Mouse (Mus musculus): ENCODE measurements at regions not wholly inside any gene's neighbourhood (a gene's known extent, or its start where the extent isn't known, plus 50 kb on each side); places are given as distances from the start of the nearest gene placed in this dataset.

DNA sequence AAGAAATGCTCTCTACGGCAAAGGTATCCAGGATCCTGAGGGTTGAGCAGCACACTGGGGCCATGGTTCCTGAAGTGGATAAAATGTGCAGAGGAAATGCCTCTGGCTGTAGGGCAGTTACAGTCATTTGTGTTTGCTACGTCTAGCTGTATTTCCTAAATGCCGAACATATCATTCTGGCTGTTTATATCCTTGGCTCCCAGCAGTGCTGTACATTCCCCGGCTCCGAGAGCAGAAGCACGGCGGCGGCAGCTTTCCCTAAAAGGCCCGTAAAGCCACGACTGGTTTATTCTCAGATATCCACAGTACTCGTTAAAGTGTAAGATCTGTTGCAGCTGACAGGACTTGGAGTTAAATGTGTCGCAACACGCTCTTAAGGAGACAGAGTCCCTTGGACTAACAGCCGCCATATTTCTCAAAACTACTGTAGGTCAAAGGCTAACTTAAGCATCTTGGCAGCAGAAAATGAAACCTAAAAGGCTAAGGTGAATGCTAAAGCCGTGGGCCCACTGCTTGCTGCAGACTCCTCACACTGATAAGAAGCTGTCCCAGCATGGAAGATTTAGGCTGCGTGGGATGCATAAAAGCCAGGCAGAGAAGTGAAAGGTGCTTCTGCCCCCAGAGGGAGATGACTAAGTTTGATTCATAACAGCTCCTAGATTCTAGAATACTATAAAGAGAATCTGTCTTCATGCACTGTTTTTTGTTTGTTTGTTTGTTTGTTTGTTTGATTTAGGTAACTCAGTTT lies 192.1 kb upstream of the Fn1 start:
- DNase-seq (ENCODE audit: low spot score in 2 of 2) = peak; percentile 17 to 39

DNA sequence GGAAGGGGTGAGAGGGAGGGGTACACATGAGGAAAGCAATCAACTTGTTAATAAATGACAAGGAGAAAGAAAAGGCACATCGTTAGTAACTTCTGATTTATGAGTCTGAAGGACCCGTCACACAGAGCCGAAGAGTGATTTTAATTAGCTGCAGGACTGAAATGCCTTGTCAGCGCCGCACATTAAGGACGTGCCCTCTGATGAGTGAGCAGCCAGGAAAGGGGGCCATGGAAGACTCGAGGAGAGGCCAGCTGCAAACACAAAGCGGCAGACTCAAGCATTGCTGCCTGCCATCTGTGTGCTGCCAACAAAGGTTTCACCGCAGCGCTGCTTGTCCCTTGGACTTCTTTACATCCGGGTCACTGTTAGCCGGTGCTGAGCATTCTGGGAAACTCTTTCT lies 184.8 kb upstream of the Fn1 start:
- DNase-seq (ENCODE audit: low spot score in 2 of 2) = no peak

DNA sequence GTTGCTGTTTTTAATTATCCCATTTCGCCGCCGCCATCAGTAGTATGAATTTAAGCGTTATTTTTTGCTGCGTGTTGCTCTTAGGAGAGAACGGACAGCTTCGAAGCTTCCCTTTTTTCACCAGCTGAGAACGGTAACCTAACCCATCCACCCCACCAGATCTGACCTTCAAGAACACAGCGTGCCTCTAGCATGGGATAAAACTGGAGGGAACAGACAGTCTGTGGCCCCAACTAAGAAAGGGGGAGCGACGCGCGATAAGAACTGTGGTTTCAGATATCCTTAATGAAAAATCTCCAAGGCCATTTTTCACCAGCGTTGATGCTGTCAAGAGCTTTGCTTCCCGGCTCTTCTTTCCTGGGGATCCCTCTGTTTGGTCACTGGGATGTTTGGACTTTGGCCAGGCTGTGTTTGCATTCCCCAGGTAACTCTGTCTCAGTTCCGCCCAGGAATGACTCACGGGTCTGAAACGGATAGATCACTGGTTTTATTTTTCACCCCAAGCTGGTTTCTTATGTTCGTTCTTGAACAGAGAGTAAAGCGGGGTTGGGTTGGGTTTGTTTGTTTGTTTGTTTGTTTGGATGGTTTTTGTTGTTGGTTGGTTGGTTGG lies 184.1 kb upstream of the Fn1 start:
- DNase-seq (ENCODE audit: low spot score in 2 of 2) = no peak

DNA sequence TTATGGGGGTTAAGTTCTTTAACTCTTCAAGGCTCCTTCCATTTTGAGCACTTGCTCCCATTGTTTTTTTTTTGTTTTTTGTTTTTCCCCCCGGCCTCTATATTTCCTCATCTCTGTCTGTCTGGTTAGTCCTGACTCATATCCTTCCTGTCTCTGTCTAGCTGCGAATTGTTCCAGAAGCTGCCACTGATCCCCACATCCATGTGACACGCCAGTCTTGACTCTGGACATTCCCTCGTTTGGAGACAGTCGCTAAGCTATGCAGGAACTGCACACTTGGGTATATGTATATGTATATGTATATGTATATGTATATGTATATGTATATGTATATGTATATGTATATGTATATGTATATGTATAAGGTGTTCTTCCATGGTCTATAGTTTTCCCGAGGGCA lies 177.4 kb upstream of the Fn1 start:
- DNase-seq (ENCODE audit: low spot score in 2 of 2) = no peak

DNA sequence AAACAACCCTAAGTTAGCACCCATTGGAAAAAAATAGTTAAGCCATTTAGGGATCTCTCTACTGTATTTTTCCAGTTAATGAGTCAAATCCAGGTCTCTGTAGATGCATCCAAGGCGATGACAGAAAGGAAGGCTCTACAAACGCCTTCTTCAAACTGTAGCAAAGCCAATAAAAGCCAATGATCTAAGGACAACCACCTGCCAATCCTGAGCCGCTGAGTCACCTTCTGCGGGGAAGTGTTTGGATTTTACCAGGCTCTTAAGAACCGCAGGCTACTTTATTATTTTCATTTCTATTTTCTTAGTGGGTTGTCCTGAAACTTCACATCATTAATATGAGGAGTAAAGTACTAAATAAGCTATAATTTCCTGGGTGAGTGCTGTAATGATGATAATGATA lies 171.4 kb upstream of the Fn1 start:
- DNase-seq (ENCODE audit: low spot score in 2 of 2) = no peak

DNA sequence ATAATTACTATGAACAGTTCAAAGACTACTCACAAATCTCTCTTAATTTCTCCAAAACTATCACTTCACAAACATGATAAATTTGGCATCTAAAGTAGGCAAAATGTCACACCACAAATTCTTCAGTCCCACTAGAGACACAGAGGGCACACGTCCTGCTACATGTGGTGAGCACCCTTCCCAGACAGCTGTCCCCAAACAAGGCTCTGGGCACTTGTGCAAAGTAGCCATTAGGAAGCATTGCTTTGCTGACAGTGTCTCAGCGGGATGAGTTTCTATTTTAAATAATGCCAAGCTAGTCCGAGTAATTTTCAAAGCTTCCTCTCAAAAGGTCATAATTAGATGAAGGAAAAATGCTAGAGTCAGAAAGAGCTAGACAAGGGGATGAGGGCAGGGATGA lies 169.1 kb upstream of the Fn1 start:
- no peak for DNase-seq (ENCODE audit: low spot score in 2 of 2)

DNA sequence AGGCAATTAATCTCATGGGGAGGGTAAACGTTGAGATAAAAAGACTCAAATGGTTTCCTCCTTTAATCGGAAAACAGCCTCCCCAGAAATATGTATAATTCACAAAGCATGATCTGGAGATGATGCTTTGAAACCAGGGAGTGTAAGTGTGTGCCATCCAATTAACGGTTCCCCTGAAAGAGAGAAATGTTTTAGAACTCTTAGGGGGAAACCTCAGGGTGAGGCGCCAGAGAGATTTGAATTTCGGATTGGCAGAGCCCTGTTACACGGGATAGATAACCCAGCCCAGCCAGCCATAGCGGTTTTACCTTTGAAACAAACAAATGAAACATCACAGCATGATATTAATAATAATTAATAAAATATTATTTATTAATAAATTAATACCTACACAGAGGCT lies 168.1 kb upstream of the Fn1 start:
- no peak for DNase-seq (ENCODE audit: low spot score in 2 of 2)

DNA sequence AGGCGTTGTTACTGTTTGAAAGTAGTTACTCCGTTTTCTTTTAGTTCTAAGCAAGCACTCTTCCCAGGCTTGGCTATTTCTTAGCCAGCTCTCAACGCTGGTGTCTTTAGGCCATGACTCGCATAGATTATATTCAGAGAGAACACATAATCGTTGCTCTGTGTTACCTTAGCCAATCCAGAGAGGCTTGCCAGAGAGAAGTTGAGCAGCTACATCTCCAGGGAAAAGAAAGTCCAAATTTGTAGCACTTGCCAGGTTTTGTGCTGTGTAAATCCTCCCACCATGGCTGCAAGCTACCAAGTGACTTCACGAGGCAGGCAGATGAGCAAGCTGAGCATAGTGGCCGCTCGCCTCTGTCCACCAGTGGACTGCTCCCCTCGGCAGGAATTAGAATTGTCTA lies 163.3 kb upstream of the Fn1 start:
- no peak for DNase-seq (ENCODE audit: low spot score in 2 of 2)

DNA sequence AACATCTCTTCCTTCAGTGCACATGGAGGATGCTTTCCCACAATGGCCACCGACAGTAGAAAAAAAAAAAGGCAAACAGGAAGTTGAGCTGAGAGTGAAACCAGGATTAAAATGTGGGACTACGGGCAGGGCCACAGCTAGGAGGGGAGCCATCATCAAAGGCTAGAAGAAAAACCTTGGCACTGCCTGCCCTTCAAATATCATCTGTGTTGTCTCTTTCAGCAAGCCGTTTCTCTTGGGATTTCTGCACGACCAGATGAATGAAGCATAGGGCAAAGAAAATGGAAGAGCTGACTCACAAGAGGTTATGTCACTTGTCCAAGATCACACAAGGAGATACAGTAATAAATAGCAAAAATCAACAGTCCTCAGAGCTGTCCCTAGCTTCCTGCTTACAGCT lies 161.1 kb upstream of the Fn1 start:
- no peak for DNase-seq (ENCODE audit: low spot score in 2 of 2)

DNA sequence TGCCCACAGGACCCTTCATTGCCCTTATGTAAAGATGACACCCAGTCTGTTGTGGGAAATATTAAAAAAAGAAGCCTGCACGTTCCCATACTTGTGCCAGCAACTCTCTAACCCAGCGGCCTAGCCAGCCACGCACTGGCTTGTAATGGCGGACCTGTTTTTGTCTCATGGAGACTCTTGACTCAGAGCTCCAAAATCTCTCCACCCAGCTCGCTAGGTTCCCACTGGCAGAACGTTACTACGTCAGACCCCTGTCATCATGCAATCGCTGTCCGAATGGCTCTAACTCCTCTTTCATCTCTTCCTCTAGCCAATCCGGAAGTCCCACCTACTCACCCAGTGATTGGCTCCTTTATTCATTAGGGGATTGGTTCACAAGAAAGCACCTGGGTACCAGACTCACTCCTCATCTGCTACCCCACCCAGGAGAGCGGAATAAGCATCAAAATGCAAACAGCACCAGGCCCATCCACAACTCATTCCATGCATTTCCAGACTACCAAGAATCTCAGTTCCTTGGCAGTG lies 159.2 kb upstream of the Fn1 start:
- no peak for DNase-seq (ENCODE audit: low spot score in 2 of 2)

DNA sequence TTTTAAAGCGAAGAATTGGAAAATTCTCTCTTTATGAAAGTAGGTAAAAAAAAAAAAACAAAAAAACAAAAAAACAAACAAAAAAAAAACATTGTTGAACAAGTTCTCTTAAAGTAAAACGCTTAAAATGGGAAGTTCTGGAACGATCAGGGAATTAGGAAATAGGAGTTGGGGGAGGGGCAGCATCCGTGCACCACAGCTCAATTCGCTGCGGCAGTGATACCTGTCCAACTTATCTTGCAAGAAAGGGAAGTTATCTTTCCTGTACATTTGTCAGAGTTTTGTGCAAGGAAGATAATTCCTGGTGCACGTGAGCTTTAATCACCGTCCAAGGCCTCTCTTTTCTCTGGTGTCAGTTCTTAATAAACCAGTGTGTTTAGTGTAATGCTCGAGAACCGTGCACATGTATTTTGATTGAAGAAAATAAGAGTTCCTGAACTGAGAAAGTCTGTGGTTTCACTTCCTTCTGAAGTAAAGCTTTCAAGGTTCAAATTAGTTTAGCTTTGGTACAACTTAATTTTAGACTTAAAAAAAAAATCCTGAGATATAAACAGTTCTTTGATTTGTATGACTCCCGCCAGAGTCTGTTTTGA lies 158.3 kb upstream of the Fn1 start:
- DNase-seq (ENCODE audit: low spot score in 2 of 2) = no peak

DNA sequence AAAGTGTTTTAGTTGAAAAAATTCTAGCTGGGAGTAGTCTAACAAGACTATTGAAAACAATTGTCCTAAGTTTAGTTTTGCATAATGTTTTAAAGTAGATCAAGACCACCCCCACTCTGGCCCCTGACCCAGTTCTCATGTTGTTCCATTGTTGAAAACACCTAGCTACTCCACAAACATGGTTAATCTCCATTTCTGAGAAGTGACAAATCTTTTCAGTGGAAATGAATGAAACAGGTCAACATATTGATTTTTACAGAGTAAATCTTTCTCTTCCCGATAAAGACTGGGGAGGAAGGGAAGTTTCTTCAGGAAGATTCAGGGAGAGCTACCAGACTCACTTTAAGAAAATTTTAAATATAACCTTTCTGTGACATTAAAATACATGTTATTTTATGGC lies 155.0 kb upstream of the Fn1 start:
- DNase-seq (ENCODE audit: low spot score in 2 of 2) = no peak

DNA sequence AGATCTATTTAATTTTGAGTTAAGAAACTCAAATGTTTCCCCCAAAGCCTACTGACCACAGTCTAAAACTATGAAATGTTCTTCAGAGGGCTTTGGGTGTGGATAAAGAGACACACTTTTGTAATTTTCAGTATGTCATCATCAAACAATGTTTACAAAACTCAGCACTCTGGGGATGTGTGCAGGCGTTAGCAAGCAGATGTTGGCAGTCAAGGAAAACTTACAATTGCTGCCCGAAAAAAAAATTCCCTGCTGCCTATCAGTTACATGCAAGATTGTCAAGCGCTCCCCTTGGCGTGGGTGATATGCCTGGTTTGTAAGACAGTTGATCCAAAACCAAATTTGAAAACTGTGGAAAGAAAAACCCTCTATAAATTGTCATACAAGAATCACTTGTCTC lies 154.6 kb upstream of the Fn1 start:
- peak in 1 of 2 experiments; percentile 6 for DNase-seq (ENCODE audit: low spot score in 2 of 2)

DNA sequence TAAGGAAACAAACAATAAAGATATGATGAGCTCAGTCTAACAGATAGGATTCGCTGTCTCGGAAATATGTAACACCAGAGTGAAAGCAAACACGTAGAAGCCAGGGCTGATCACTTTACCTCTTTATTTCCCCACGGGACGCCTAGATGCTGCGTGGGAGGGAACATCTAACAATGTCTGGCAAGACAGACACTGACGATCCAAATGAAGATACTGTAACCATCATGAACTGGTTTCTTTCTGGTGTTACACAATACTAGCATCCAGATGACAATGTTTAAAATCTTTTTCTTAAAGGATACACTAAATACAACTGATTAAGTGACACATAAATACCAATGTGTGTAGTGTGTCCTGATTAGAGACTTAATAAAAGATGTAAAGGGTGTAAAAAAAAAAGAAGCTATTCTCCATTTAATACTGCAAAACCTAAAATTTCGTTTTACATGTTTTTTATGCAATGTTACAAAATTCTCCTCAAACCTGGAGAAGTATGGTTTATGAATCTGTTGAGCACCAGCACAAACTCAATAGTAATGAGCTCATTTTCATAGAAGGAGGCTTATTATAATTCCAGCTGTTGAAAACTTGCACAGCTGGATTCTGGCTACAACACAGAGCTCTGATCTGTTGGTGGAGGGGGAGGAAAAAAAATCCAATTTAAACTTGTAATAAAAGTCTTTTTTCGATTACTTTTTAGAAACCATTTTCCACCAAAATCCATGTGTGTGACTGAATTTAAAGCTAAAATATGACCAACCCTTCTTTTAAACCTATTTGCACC lies 148.5 kb upstream of the Fn1 start:
- no peak for DNase-seq (ENCODE audit: low spot score in 2 of 2)

DNA sequence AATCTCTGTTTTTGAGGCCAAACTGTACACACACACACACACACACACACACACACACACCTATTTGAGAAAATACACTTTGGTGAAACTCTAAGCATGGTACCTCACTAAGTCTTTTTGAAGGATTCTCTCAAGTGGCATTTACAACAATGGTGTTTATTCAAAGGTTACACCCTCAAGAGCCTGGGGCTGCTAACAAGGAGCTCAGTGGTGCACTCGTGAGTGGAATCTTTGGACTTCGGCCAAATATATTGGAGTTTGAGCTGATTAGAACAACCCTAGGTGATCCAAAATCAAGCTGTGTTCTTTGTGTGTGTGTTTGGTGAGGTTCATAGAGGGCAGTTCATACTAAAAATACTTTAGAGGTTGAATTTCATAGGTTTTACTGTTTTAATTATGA lies 147.6 kb upstream of the Fn1 start:
- no peak for DNase-seq (ENCODE audit: low spot score in 2 of 2)

DNA sequence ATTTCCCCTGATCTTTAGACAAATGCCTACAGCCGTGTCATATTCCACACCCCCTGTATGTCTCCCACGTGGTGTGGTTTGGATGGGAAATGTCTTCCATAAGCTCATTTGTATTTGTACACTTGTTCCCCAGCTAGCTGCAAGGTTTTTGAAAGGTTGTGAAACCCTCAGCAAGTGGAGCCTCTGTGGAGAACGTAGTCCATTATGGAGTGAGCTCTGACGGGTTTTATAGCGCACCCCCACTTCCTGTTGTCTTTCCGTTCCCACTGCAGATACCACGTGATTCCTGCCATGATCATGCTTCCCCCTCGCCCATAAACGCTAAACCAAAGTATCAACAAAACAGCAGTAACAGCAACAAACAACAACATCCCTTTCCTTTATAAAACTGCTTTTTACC lies 145.6 kb upstream of the Fn1 start:
- no peak for DNase-seq (ENCODE audit: low spot score in 2 of 2)

DNA sequence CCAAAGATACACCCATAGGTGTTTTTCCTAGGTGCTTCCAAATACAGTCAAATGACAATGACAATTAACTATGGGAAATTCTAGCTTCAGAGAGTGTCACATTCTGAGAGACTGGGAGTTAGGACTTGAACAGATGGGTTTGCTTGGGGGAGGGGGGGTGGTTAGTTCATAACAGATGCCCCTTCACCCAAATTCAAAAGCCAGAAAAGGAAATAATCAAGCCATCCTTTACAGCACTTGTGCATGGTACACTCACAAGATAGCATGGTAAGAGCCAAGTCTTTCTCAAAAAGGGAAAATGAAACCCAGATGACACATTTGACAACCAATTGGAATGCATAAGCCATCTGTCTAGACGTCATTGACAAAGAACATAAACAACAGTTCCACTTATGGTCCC lies 135.4 kb upstream of the Fn1 start:
- DNase-seq (ENCODE audit: low spot score in 2 of 2) = no peak

DNA sequence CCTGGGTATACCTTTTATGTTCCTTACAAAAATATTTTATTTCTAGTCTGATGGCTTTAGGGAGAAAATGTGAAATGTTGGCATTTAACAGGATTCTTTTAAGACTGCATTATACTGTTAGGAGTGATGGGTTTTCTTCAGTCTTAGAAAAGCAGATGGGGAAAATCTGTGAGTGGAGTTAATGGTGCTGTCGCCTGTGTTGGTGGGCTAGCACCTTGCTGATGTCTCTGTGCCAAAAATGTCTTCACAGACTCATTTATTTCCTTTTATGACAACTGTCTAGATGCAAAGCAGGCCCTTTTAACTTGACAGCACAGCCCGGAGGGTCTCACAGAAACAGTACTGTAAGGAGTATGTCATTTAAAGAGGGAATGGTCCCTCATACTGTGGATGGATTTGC lies 131.9 kb upstream of the Fn1 start:
- DNase-seq (ENCODE audit: low spot score in 2 of 2) = no peak

DNA sequence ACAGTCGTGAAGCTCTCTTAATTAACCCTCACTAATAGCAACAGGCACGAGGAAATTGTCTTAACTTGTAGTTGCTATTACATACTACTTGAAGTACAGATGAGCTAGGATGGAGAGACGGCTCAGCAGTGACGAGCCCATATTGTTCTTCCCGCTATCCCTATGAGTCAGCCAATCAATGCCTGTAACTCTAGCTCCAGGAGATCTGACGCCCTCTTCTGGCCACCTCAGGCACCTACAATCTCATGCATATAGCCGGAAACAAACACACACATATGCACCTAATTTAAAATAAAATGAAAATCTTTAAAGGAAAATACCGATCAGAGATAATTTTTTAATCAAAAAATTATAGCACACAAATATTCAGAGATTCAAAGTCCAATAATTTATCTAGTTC lies 125.3 kb upstream of the Fn1 start:
- DNase-seq (ENCODE audit: low spot score in 2 of 2) = no peak

DNA sequence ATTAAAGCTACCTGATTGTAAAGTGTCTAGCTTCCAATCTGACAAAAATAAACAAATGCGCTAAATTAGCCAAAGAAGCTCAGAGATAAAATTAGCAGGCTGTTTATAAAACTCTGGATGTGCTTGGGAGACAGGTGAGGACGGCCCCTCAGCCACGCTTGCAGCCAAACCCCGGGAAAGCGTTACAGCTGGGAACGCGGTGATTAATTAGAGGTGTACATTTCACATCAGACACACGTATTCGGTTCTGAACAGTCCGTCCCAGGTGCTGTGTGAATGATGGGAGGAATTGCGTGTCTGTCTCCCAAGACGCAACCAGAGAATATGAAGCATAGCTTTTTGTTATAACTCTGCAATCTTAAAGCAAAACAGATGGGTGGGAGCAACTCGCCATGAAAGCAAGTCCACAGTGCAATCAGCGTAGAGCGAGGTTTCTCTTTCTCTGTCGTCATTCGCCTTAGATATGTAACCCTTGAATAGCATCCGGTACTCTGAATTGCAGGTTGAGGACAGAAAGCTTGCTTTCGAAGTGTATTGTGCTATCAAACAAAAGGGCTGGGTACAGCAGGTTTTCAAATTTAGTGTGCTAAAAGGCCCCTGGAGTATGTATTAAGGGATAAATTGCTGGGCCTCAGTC lies 123.0 kb upstream of the Fn1 start:
- peak in 1 of 2 experiments; percentile 5 for DNase-seq (ENCODE audit: low spot score in 2 of 2)

DNA sequence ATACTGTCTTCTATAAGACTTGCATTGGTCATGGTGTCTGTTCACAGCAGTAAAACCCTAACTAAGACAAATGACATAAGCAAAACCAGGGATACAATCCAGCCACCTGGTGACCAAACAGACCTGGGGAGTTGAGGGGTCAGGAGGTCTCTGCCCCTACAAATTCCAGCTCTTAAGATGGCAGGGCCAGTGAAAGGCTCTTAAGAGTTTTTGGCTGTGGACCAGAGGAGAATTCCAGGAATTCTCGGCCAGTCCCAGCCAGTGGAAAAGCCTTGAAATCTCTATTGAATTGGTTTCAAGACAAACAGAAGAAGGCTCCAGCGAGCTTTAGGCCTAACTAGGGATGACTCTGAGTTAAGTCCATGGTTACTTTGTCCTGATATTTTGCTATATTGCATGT lies 119.5 kb upstream of the Fn1 start:
- no peak for DNase-seq (ENCODE audit: low spot score in 2 of 2)

Measured in left cerebral cortex, adult 18-20 months (tissue).